Mouse (Mus musculus) liver, adult 2 months (tissue): Measurements from ENCODE around the gene Igf2bp3.

Source experiments
- CTCF ChIP-seq: fragments of 200-500 bp; IDR thresholded peaks from 2 replicates; pipeline ENCODE4 v1.5.1; 2011; ENCODE audit warnings: low read depth, low read length, control low read depth
- POLR2A ChIP-seq: fragments of 200-500 bp; IDR thresholded peaks from 2 replicates; pipeline ENCODE4 v1.6.1; 2011; ENCODE audit warnings: low read length, control low read depth; ENCODE audit not compliant: insufficient read depth; ENCODE audit errors: extremely low read depth

DNA sequence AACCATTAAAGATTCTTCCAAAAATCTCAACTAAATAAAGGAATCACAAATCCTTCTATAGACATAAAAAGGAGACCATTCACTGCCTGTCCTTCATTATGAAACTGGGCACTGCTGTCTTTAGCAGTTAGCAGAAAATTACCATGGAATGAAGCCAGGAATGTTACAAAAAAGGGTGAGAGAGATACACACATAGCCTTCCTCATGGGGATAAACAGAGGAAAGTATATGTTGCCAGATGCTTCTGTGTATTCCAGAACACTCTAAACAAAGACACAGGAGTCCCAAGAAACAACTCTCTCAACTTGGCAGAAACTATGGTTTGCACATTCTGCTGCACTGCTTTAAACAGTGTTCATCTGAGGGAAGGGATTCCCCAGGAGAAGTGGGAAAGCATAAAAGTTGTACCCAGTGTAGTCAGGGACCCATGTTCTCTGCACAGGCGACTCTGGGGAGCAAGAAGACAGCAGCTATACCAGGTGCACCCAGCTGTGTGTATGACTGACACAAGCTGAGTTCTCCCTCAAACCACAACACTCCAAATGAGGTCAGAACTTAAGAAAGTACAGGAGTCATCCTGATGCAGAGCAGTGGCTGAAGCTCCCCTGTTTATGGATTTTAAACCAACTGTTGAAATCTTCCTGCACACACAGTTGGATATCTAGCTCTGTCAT lies 95.2 kb downstream of the Igf2bp3 start:
- TF ChIP-seq CTCF: no peak
- no peak for TF ChIP-seq POLR2A
